Mouse (Mus musculus): Measurements from ENCODE around the gene Pafah1b1. TPM values are rescaled to one million over a fixed set of nuclear protein-coding genes. Genes with fewer than 3 reads are reported as not detected.
A peak's percentile ranks its signal among the peaks of the same experiment; 100 is the strongest.

The Pafah1b1 gene
- total and polyA plus RNA-seq, 2 experiments from 2014 or later = 64.1 to 248 TPM

GRCm38 (mm10) chr11:74692151-74692550 is 32.3 kb downstream of the Pafah1b1 start:
- DNase-seq (peak; percentile 18), ATAC-seq (no peak)
- no peak overlapping the region for H3K4me3 ChIP-seq (ENCODE audit: low read depth, low read length)
- no peak overlapping the region for H3K9ac ChIP-seq
- no peaks in the 10 kb centered on the region for H3K27me3 ChIP-seq (ENCODE audit: insufficient read depth, low read length)
- H3K36me3 ChIP-seq (ENCODE audit: insufficient read depth) = peaks cover 4% of the 10 kb centered on the region
- H3K9me3 ChIP-seq (ENCODE audit: low read length) = no peaks in the 10 kb centered on the region
- H3K4me1 ChIP-seq (ENCODE audit: insufficient read depth) = no peaks in the 10 kb centered on the region
- no peak overlapping the region; the same call in 1 of the 2 replicates for H3K27ac ChIP-seq (ENCODE audit: low read depth, low read length)
- no peak for TF ChIP-seq CTCF (IDR thresholded peaks at IDR 0.05; ENCODE audit: low read depth)
- 57% methylated on average over 1 of the region's 1 CpGs for WGBS
- no peak overlapping the region for H3K4me2 ChIP-seq (ENCODE audit: low read depth)

- no peaks in the 10 kb centered on the region for H3K27me3 ChIP-seq (ENCODE audit: insufficient read depth, low read length)
- no peaks in the 10 kb centered on the region for H3K4me1 ChIP-seq (ENCODE audit: insufficient read depth)
- H3K9ac ChIP-seq = no peak overlapping the region
- no peak overlapping the region for H3K4me3 ChIP-seq (ENCODE audit: low read depth, low read length)
- ATAC-seq (no peak), DNase-seq (no peak)
- no peak overlapping the region for H3K4me2 ChIP-seq (ENCODE audit: low read depth)
- no peak for TF ChIP-seq CTCF (IDR thresholded peaks at IDR 0.05; ENCODE audit: low read depth)
- WGBS = 54% methylated on average over 4 of the region's 4 CpGs
- H3K27ac ChIP-seq (ENCODE audit: low read depth, low read length) = no peak overlapping the region
- H3K36me3 ChIP-seq (ENCODE audit: insufficient read depth) = peaks cover 48% of the 10 kb centered on the region
- no peaks in the 10 kb centered on the region for H3K9me3 ChIP-seq (ENCODE audit: low read length)
These were observed 49.3 kb downstream of the Pafah1b1 start for GRCm38 (mm10) chr11:74675156-74675555.

- TF ChIP-seq CTCF (IDR thresholded peaks at IDR 0.05; ENCODE audit: low read depth) = no peak
- H3K4me2 ChIP-seq (ENCODE audit: low read depth) = no peak overlapping the region
- no peak overlapping the region for H3K27ac ChIP-seq (ENCODE audit: low read depth, low read length)
- H3K9me3 ChIP-seq (ENCODE audit: low read length) = no peaks in the 10 kb centered on the region
- H3K27me3 ChIP-seq (ENCODE audit: insufficient read depth, low read length) = no peaks in the 10 kb centered on the region
- H3K4me3 ChIP-seq (ENCODE audit: low read depth, low read length) = no peak overlapping the region
- peaks cover 48% of the 10 kb centered on the region for H3K36me3 ChIP-seq (ENCODE audit: insufficient read depth)
- no peak for ATAC-seq
- H3K4me1 ChIP-seq (ENCODE audit: insufficient read depth) = no peaks in the 10 kb centered on the region
- no peak for DNase-seq
- no peak overlapping the region for H3K9ac ChIP-seq
- 94% methylated on average over 8 of the region's 8 CpGs for WGBS
These were observed 49.8 kb downstream of the Pafah1b1 start for GRCm38 (mm10) chr11:74674713-74675112.

GRCm38 (mm10) chr11:74673561-74673960 is 50.9 kb downstream of the Pafah1b1 start:
- no peak overlapping the region for H3K4me2 ChIP-seq (ENCODE audit: low read depth)
- H3K27ac ChIP-seq (ENCODE audit: low read depth, low read length) = no peak overlapping the region
- TF ChIP-seq CTCF (IDR thresholded peaks at IDR 0.05; ENCODE audit: low read depth) = no peak
- ATAC-seq (no peak), DNase-seq (no peak)
- H3K9me3 ChIP-seq (ENCODE audit: low read length) = no peaks in the 10 kb centered on the region
- no peak overlapping the region for H3K9ac ChIP-seq
- H3K27me3 ChIP-seq (ENCODE audit: insufficient read depth, low read length) = no peaks in the 10 kb centered on the region
- peaks cover 45% of the 10 kb centered on the region for H3K36me3 ChIP-seq (ENCODE audit: insufficient read depth)
- no peak overlapping the region for H3K4me3 ChIP-seq (ENCODE audit: low read depth, low read length)
- H3K4me1 ChIP-seq (ENCODE audit: insufficient read depth) = no peaks in the 10 kb centered on the region
- 97% methylated on average over 1 of the region's 1 CpGs for WGBS

GRCm38 (mm10) chr11:74672901-74673513 is 51.5 kb downstream of the Pafah1b1 start:
- no peaks in the 10 kb centered on the region for H3K27me3 ChIP-seq (ENCODE audit: insufficient read depth, low read length)
- WGBS = 85% methylated on average over 6 of the region's 6 CpGs
- no peak for TF ChIP-seq CTCF (IDR thresholded peaks at IDR 0.05; ENCODE audit: low read depth)

GRCm38 (mm10) chr11:74671839-74672238 is 52.6 kb downstream of the Pafah1b1 start:
- ATAC-seq (no peak), DNase-seq (peak; percentile 22)
- Histone ChIP-seq H3K4me1 (ENCODE audit: insufficient read depth) (no peaks in the 10 kb centered on the region), H3K9me3 (ENCODE audit: low read length) (no peaks in the 10 kb centered on the region), H3K27ac (ENCODE audit: low read depth, low read length) (no peak overlapping the region), H3K4me2 (ENCODE audit: low read depth) (no peak overlapping the region), H3K4me3 (ENCODE audit: low read depth, low read length) (no peak overlapping the region), H3K36me3 (ENCODE audit: insufficient read depth) (peaks cover 47% of the 10 kb centered on the region), H3K27me3 (ENCODE audit: insufficient read depth, low read length) (no peaks in the 10 kb centered on the region), H3K9ac (no peak overlapping the region)
- no peak for TF ChIP-seq CTCF (IDR thresholded peaks at IDR 0.05; ENCODE audit: low read depth)
- 92% methylated on average over 5 of the region's 5 CpGs for WGBS

More at GRCm38 (mm10) chr11:74672901-74673513, 51.5 kb downstream of the Pafah1b1 start:
- Histone ChIP-seq H3K36me3 (ENCODE audit: insufficient read depth) (peaks cover 40% of the 10 kb centered on the region), H3K27ac (ENCODE audit: low read depth, low read length) (no peak overlapping the region), H3K4me1 (ENCODE audit: insufficient read depth) (no peaks in the 10 kb centered on the region), H3K9me3 (ENCODE audit: low read length) (no peaks in the 10 kb centered on the region), H3K4me3 (ENCODE audit: low read depth, low read length) (no peak overlapping the region), H3K9ac (no peak overlapping the region), H3K4me2 (ENCODE audit: low read depth) (no peak overlapping the region)
- ATAC-seq = no peak
- DNase-seq = peak; percentile 9

GRCm38 (mm10) chr11:74671013-74671412 is 53.5 kb downstream of the Pafah1b1 start:
- DNase-seq (no peak), ATAC-seq (no peak)
- H3K27ac ChIP-seq (ENCODE audit: low read depth, low read length) = no peak overlapping the region
- no peak overlapping the region for H3K4me3 ChIP-seq (ENCODE audit: low read depth, low read length)
- WGBS = 82% methylated on average over 1 of the region's 1 CpGs
- no peak for TF ChIP-seq CTCF (IDR thresholded peaks at IDR 0.05; ENCODE audit: low read depth)
- no peak overlapping the region for H3K4me2 ChIP-seq (ENCODE audit: low read depth)
- H3K27me3 ChIP-seq (ENCODE audit: insufficient read depth, low read length) = no peaks in the 10 kb centered on the region
- H3K36me3 ChIP-seq (ENCODE audit: insufficient read depth) = peaks cover 55% of the 10 kb centered on the region
- H3K9ac ChIP-seq = no peak overlapping the region
- no peaks in the 10 kb centered on the region for H3K4me1 ChIP-seq (ENCODE audit: insufficient read depth)
- H3K9me3 ChIP-seq (ENCODE audit: low read length) = no peaks in the 10 kb centered on the region

Measured in forebrain, postnatal 0 days (tissue).